Mouse (Mus musculus): ENCODE measurements around the gene Prss42. TPM values are rescaled to one million over a fixed set of nuclear protein-coding genes. Genes with fewer than 3 reads are reported as not detected.

Prss42 gene
- polyA plus RNA-seq (2016; fragmentation: Nextera tagmentation; extraction: Ambion mirVana) = not detected in 2 replicates

DNA sequence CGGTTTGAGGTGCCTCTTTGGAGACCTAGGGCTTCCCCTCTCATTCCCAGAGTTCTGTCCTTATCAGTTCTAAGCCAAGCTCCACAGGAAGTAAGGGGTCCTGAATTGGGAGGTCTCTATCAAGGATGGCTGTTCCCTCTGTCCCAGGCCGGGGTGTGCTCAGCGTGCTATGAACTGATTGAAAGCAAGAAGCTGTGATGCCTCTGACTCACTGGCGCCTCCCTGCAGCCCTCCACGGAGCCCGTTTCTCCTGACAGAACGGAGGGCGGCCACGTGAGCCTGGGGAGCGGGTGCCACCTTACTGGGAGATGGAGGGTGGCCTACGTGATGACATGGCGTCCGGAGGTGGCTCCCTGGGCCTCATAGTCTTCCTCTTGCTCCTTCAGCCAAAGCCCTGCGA, at the start of gene Prss42:
Gene Prss42 (plus strand): TSS at position 301 of the 400 bp plus-strand sequence.
- no peak within 1 kb of the TSS for H3K27ac ChIP-seq (replicated peaks)
- no peak within 1 kb of the TSS for H3K4me3 ChIP-seq
- no peaks in the 10 kb centered on the region for H3K36me3 ChIP-seq (replicated peaks)
- H3K9me3 ChIP-seq = no peaks in the 10 kb centered on the region
- 88% methylated on average over 14 of the region's 14 CpGs for WGBS
- peaks cover under 1% of the 10 kb centered on the region; the same call in 1 of the 2 replicates for H3K4me1 ChIP-seq
- H3K27me3 ChIP-seq (replicated peaks; ENCODE audit: low read depth, poor library complexity, severe bottlenecking) = no peaks in the 10 kb centered on the region
- DNase-seq (ENCODE audit: low spot score) = no peak

DNA sequence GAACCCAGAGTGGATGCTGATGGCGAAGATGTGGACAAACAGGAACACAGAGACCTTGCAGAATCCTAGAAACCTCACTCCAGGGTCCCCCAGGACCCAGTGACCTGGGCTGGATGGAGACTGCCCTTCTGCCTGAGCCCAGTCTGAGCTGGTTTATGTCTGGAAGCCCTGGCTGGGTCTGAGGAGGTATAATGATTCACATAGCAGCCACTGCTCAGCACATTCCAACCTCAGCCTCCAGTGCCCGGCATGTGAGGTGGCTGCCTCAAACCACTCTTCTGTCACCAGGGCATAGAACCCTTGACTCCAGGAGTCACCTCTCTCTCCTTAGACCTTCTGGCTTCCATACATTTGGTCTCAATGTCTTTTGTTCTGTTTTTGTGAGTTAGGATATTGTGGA, 49.5 kb upstream of the Prss42 start:
- peaks cover 77% of the 10 kb centered on the region for H3K27me3 ChIP-seq (replicated peaks; ENCODE audit: low read depth, poor library complexity, severe bottlenecking)
- no peak overlapping the region for H3K4me3 ChIP-seq
- H3K27ac ChIP-seq (replicated peaks) = peak overlapping the region; percentile 7; the same call in 1 of the 2 replicates
- DNase-seq (ENCODE audit: low spot score) = no peak
- H3K9me3 ChIP-seq = no peaks in the 10 kb centered on the region
- 73% methylated on average over 2 of the region's 2 CpGs for WGBS
- peaks cover 70% of the 10 kb centered on the region for H3K4me1 ChIP-seq
- no peaks in the 10 kb centered on the region for H3K36me3 ChIP-seq (replicated peaks)

DNA sequence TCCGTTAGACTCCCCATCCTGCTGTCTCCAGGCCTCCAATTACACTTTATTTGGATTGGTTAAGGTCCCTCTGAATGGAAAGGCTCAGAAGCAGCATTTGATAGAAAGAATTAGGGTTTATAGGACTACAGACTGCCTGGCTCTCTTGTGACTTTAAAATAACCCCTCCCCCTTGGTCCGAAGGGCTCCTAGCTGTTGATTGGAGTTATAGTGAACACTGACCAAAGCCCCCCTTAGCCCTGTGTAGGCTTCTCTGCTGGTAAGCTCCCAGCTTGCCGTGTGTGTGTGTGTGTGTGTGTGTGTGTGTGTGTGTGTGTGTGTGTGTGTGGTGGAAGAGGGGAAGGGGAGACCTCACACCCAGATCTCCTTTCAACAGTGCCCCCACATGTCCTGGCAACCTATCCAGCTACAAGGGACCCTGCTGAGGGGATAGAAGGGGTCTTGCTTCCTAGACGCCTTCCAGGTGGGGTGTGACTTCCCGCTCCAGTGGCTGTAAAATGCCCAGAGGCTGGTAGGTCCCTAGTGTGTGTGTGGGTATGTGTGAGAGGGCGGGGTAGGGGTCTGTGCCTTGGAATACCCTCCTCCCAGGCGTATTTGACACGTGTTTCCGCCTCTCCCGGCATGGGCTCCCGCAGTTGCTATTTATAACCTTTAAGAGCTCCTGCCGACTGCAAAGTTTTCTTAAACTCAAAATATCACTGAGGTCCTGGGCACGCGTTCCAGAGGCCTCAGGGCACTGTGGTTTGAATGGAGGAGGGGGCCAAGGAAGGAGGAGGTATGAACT, 47.4 kb upstream of the Prss42 start:
- H3K4me1 ChIP-seq = peaks cover 59% of the 10 kb centered on the region

DNA sequence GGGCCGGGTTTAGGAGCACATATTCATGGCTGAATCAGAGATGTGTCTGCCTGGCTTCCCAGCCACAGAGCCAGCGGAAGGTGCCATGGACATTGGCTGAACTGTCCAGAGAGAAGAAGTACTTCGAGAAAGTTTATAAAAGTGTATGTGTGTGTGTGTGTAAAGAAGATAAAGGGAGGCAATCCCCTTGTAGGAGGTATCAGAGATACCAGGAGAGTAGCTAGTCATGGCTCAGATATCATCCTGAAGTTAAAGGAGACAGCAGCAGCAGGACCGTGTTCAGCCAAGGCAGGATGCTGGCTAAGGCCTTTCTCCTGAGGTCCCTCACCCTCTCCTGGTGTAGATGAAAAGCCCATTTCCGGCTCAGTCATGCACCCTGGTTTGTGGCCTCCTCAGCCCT, 46.6 kb upstream of the Prss42 start:
- no peaks in the 10 kb centered on the region for H3K9me3 ChIP-seq
- H3K4me1 ChIP-seq = peaks cover 51% of the 10 kb centered on the region
- peak overlapping the region; percentile 72 for H3K27ac ChIP-seq (replicated peaks)
- no peak for DNase-seq (ENCODE audit: low spot score)
- WGBS = 82% methylated on average over 5 of the region's 5 CpGs
- no peak overlapping the region for H3K4me3 ChIP-seq
- peaks cover 51% of the 10 kb centered on the region for H3K27me3 ChIP-seq (replicated peaks; ENCODE audit: low read depth, poor library complexity, severe bottlenecking)
- no peaks in the 10 kb centered on the region for H3K36me3 ChIP-seq (replicated peaks)

More for the DNA sequence above, 47.4 kb upstream of the Prss42 start:
- Histone ChIP-seq H3K27me3 (replicated peaks; ENCODE audit: low read depth, poor library complexity, severe bottlenecking) (peaks cover 59% of the 10 kb centered on the region), H3K4me3 (no peak overlapping the region), H3K9me3 (no peaks in the 10 kb centered on the region), H3K36me3 (replicated peaks) (no peaks in the 10 kb centered on the region), H3K27ac (replicated peaks) (peak overlapping the region; percentile 72)
- WGBS = 40% methylated on average over 14 of the region's 14 CpGs
- peak; percentile 36 for DNase-seq (ENCODE audit: low spot score)

DNA sequence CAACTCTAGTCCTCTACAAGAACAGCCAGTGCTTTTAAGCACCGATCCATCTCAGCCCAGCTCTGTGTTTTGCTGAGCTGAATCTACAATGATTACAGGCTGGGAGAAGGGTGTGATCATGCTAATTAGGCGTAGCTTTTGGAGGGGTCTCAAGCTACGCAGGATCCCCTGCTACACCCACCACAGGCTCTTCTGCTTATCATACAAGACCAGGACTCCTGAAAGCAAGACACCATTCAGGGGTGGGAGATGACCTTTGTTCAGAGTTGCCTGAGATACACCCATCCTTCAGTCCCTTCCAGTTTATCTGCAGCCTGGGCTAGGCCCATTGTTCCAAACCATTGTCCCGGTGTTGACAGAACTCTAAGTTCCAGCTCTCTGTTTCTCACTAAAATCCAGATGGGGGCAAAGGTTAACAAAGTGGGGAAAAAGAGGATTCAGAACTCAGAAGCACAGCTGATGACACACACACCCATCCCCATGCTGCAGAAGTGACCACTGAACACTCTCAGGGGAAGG, 45.0 kb upstream of the Prss42 start:
- Histone ChIP-seq H3K4me1 (peaks cover 39% of the 10 kb centered on the region), H3K36me3 (replicated peaks) (no peaks in the 10 kb centered on the region), H3K27me3 (replicated peaks; ENCODE audit: low read depth, poor library complexity, severe bottlenecking) (peaks cover 37% of the 10 kb centered on the region), H3K27ac (replicated peaks) (no peak overlapping the region), H3K4me3 (no peak overlapping the region), H3K9me3 (no peaks in the 10 kb centered on the region)
- 81% methylated on average over 4 of the region's 4 CpGs for WGBS
- DNase-seq (ENCODE audit: low spot score) = no peak

DNA sequence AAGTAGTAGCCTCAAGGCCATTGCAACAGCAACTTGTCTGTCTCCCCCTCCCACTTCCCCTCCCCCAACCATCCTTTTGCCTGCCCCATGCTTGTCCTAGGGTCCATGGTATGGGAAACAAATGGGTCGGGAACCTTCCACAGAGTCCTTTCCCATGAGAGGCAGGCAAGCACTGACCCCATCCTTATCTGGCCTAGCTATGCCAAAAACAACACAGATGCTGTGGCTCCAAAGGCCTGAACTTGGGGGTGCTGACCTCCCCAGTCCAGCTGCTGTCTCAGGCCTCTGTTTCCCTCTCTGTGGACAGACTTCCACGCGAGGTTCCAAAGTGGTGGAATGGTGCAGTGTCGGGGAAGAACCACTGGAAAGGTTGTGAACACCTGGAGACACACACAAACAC, 44.2 kb upstream of the Prss42 start:
- Histone ChIP-seq H3K4me1 (peaks cover 33% of the 10 kb centered on the region), H3K36me3 (replicated peaks) (no peaks in the 10 kb centered on the region), H3K9me3 (no peaks in the 10 kb centered on the region), H3K27ac (replicated peaks) (0 out of 2 replicates have a peak overlapping the region, but pooled peaks have one; percentile 51), H3K27me3 (replicated peaks; ENCODE audit: low read depth, poor library complexity, severe bottlenecking) (peaks cover 29% of the 10 kb centered on the region), H3K4me3 (no peak overlapping the region)
- no peak for DNase-seq (ENCODE audit: low spot score)
- WGBS = 81% methylated on average over 4 of the region's 4 CpGs

DNA sequence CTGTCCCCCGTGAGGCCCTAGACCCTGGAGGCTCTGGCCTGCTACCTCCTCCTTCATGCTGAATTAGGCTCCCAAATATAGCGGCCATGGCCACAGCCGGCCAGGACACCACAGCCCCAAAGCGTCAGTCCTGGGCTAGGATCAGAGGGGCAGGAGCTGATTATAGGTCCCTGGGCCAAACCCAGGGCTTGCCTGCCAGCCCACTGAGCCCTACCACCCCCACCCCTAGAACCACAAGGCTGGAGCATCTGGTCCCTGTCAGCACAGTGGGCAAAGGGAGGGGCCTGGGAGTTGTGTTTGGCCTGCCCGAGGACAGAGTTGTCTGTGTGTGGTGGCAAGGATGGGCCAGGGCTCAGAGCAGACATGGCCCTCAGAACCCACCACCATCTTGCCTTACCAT, 40.1 kb upstream of the Prss42 start:
- H3K27ac ChIP-seq (replicated peaks) = no peak overlapping the region
- H3K4me3 ChIP-seq = no peak overlapping the region
- H3K27me3 ChIP-seq (replicated peaks; ENCODE audit: low read depth, poor library complexity, severe bottlenecking) = peaks cover 5% of the 10 kb centered on the region; the same call in 1 of the 2 replicates
- no peaks in the 10 kb centered on the region for H3K9me3 ChIP-seq
- no peak for DNase-seq (ENCODE audit: low spot score)
- 72% methylated on average over 5 of the region's 5 CpGs for WGBS
- no peaks in the 10 kb centered on the region for H3K36me3 ChIP-seq (replicated peaks)
- peaks cover 35% of the 10 kb centered on the region for H3K4me1 ChIP-seq

DNA sequence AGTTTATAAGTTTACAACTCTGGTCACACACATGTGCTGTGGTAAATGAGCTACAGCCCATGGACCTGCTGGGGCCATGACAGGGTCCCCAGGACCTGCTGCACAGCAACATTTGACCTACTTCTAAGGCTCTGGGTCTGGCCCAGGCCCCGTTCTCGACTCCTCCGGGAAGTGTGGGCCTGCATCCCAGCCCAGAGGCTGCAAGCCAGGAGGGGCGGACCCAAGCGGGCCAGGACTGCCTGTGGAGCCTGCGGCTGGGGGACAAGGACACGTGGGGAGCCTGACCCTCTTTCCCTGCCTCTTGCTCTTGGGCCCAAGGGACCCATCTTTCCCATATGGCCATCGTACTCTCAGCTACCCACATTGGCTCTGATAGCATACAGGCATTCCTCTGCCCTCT, 39.4 kb upstream of the Prss42 start:
- H3K27ac ChIP-seq (replicated peaks) = 0 out of 2 replicates have a peak overlapping the region, but pooled peaks have one; percentile 44
- no peaks in the 10 kb centered on the region for H3K36me3 ChIP-seq (replicated peaks)
- no peak for DNase-seq (ENCODE audit: low spot score)
- WGBS = 73% methylated on average over 8 of the region's 8 CpGs
- no peak overlapping the region for H3K4me3 ChIP-seq
- H3K27me3 ChIP-seq (replicated peaks; ENCODE audit: low read depth, poor library complexity, severe bottlenecking) = peaks cover 10% of the 10 kb centered on the region
- H3K9me3 ChIP-seq = no peaks in the 10 kb centered on the region
- H3K4me1 ChIP-seq = peaks cover 32% of the 10 kb centered on the region

DNA sequence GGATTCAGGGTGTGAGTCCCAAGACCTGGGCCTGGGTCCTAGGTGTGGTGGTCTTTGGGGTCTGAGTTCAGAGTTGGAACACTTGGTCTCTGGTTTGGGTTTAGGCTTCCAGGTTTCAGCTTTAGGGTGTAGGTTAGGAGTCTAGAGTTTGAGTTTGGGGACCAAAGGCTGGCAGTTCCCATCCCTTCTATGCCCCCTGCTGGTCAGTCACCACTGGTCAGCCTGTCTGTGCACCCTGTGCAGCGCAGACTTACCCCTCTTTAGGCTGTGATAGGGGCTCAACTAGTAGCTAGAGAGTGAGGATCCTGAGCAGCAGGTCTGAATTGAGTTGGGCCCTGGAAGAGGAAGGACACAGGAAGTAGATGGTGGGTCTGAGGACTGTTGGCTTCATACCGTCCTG, 38.7 kb upstream of the Prss42 start:
- peak; percentile 73 for DNase-seq (ENCODE audit: low spot score)

DNA sequence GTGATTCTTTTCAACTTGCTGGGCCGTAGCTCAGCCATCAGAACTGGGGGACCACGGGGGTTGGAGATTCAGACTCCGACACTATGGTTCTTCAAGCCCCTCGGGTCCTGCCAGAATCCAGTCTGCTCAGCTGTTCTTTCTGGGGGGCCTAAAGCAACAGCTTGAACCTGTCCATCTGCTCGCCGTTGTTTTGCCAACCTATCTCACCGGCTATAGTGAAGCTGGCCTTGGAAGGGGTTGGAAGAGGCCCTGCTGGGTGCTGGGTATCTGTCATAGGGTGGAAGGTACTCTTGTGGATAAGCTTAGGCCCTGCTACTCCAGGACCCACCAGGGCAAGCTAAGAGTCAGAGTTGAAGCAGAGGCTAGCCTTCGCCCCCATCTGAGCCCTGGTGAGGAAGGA, 37.1 kb upstream of the Prss42 start:
- DNase-seq (ENCODE audit: low spot score) = no peak
- Histone ChIP-seq H3K4me1 (peaks cover 43% of the 10 kb centered on the region), H3K4me3 (no peak overlapping the region), H3K27ac (replicated peaks) (peak overlapping the region; percentile 40; the same call in 1 of the 2 replicates), H3K27me3 (replicated peaks; ENCODE audit: low read depth, poor library complexity, severe bottlenecking) (peaks cover 16% of the 10 kb centered on the region), H3K36me3 (replicated peaks) (no peaks in the 10 kb centered on the region), H3K9me3 (no peaks in the 10 kb centered on the region)
- 83% methylated on average over 8 of the region's 8 CpGs for WGBS

More for the DNA sequence above, 38.7 kb upstream of the Prss42 start:
- Histone ChIP-seq H3K9me3 (no peaks in the 10 kb centered on the region), H3K36me3 (replicated peaks) (no peaks in the 10 kb centered on the region), H3K27me3 (replicated peaks; ENCODE audit: low read depth, poor library complexity, severe bottlenecking) (peaks cover 15% of the 10 kb centered on the region), H3K4me1 (peaks cover 34% of the 10 kb centered on the region), H3K4me3 (no peak overlapping the region), H3K27ac (replicated peaks) (no peak overlapping the region)
- whole genome bisulfite sequencing = 61% methylated on average over 2 of the region's 2 CpGs

DNA sequence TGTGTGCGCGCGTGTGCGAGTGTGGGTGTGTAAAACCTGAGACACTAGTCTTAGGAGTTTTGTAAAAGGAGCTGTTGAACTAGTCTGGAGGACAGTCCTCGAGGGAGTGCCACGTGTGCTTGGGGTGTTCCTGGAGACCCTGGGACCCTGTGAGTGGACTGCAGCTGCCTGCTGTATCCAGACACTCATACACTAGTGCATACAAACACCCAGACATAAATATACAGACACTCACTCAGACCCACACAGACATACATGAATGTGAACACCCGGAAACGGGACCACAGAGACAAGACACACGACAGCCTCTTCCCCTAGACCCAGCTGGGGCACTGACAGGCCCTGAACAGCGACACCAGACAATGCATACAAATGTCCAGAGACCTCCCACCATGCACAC, 35.2 kb upstream of the Prss42 start:
- H3K4me3 ChIP-seq = no peak overlapping the region
- H3K27me3 ChIP-seq (replicated peaks; ENCODE audit: low read depth, poor library complexity, severe bottlenecking) = peaks cover 16% of the 10 kb centered on the region
- peaks cover 47% of the 10 kb centered on the region for H3K4me1 ChIP-seq
- DNase-seq (ENCODE audit: low spot score) = no peak
- H3K9me3 ChIP-seq = no peaks in the 10 kb centered on the region
- no peaks in the 10 kb centered on the region for H3K36me3 ChIP-seq (replicated peaks)
- 76% methylated on average over 10 of the region's 10 CpGs for WGBS
- H3K27ac ChIP-seq (replicated peaks) = no peak overlapping the region

DNA sequence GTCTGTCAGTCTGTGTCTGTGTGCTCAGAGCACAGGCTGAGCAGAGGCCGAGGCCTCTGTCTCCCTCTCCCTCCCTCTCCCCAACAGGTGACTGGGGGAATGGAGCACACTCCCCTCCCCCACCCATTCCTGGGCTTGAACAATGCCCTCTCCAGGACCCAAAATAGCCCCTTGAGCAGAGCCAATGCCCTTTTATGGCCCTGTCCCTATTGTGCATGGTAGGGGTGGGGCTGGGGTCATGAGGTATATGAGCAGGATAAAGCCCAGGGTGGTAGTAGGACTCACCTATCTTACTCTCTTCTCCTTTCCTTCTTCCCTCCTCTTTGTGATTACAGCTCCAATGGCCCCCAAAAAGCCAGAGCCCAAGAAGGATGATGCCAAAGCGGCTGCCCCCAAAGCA, 34.6 kb upstream of the Prss42 start:
- WGBS = 65% methylated on average over 2 of the region's 2 CpGs
- no peaks in the 10 kb centered on the region for H3K9me3 ChIP-seq
- DNase-seq (ENCODE audit: low spot score) = no peak
- no peaks in the 10 kb centered on the region for H3K36me3 ChIP-seq (replicated peaks)
- H3K4me1 ChIP-seq = peaks cover 47% of the 10 kb centered on the region
- no peak overlapping the region for H3K4me3 ChIP-seq
- peaks cover 16% of the 10 kb centered on the region for H3K27me3 ChIP-seq (replicated peaks; ENCODE audit: low read depth, poor library complexity, severe bottlenecking)
- no peak overlapping the region for H3K27ac ChIP-seq (replicated peaks)

DNA sequence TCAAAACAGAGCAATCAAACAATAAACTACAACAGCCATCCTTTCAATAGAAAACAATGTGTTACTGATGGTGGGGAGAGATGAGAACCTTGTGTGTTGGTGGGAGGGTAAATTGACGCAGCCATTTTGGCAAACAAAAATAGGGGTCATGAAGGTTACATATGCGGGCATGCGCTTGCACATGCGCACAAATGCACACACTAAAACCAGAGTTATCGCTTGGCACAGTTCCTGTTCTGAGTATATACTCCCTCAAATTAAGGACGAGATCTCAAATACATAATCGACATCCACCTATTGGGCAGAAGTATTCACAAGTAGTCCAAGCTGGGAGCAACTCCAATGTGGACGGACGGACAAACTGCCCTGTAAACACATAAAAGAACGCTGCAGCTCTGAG, 25.6 kb upstream of the Prss42 start:
- Histone ChIP-seq H3K27me3 (replicated peaks; ENCODE audit: low read depth, poor library complexity, severe bottlenecking) (peaks cover 3% of the 10 kb centered on the region), H3K4me3 (no peak overlapping the region), H3K4me1 (no peaks in the 10 kb centered on the region; the same call in 1 of the 2 replicates), H3K9me3 (no peaks in the 10 kb centered on the region), H3K36me3 (replicated peaks) (no peaks in the 10 kb centered on the region), H3K27ac (replicated peaks) (no peak overlapping the region)
- WGBS = 93% methylated on average over 10 of the region's 10 CpGs
- DNase-seq (ENCODE audit: low spot score) = no peak

Measured in embryonic facial prominence, embryonic 10.5 days (tissue).